Mouse (Mus musculus) brain, embryonic 18.5 days (tissue): ENCODE results near the gene Lin54.

Experiments used
- DNase-seq: peaks from one replicate; pipeline ENCODE4 v3.0.0-alpha.2; 2012; ENCODE audit warnings: low read depth, low spot score

Lin54 gene

DNA sequence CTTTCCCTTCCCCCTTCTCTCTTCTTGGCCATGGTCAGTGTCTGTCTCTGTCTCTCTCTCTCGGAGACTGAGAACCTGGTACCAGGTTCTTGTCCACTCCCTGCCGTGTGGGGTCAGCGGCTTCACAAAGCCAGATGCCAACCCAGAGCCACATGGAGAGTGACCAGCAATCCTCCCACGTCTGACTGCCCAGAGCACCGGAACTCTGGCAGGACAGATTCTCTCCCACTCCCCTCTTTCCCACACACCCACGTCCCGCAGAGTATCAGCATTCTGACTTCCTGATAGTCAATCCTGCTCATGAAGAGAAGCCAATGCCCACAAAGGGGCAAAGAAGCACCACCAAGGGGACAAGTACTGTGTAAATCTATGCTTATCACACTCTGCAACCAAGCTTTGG lies 76.8 kb downstream of the Lin54 start:
- no peak for DNase-seq

DNA sequence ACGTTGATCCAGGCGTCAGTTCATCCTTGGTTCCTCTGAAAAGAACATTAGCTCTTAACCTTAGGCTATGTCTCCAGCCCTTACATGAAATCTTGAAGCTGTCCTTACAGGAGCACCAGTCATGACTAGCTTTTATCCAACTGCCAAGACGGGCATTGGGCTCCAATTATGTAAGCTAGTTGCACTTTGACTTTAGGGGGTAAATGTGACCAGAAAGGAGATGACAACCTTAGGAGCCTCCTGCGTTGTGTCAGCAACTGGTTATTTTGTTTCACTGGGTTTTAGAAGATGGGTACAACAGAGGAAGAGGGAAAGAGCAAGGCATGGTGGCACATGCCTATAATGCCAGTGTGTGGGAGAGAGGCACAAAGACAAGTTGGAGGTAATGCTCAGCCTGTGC lies 81.6 kb downstream of the Lin54 start:
- no peak for DNase-seq

DNA sequence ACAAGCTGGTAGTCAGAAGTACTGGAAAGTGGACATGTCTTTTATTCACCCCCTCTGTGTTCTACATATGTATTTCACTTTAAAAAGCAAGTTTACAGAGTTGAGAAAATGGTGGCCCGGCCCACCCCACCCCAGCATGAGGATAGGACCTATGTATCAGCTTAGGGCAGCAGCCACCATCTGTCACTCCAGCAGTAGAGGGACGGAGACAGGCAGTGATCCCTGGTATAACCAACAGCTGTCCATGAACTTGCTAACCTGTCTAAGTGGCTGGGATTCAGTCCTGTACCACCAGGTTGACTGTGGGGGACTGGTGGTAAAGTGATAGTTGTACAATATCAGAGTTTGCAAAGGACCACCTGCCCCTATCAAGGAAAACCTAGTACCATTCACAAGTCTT lies 82.4 kb downstream of the Lin54 start:
- DNase-seq = no peak

DNA sequence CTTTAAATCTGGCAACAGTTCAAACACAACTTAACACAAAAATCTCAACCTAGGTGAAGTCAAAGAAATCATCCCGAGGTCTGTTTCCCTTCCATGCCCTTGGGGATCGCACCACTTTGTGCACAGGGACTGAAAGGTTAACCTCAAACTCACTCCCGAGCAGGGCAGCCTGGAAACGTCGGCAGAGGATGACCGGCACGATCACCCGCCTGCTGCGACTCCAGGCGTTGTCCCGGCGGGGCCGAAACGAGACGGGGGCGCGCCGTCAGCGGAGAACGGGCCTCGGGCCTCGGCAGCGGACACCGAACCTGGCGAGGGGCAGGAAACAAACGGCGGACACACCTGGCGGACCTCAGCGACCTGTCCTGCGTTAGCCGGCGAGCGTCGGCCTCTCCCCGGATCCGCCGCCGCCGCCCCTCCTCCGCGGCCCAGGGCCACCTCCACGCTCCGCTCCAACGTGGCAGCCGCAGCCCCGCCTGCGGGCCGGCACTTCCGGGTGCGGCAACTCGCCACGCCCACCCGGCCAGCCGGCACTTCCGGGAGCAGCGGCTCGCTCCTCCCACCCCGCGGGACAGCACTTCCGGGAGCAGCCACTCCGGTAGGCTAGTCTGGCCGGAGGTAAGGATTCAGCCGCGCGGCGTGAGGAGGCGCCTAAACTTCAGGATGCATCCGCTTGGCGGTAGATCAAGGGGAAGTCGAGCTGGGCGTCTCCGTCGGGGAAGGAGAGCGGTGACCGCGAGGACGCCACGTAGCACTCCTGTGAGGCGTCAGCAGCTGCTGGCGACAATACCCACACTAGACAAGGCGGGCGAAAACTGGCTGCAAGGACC lies 84.5 kb downstream of the Lin54 start, which contains the start of gene Sec31a:
Gene Sec31a, minus strand, starts transcription at position 474 of the 830 bp plus-strand sequence.
- peak; percentile 81 for DNase-seq

DNA sequence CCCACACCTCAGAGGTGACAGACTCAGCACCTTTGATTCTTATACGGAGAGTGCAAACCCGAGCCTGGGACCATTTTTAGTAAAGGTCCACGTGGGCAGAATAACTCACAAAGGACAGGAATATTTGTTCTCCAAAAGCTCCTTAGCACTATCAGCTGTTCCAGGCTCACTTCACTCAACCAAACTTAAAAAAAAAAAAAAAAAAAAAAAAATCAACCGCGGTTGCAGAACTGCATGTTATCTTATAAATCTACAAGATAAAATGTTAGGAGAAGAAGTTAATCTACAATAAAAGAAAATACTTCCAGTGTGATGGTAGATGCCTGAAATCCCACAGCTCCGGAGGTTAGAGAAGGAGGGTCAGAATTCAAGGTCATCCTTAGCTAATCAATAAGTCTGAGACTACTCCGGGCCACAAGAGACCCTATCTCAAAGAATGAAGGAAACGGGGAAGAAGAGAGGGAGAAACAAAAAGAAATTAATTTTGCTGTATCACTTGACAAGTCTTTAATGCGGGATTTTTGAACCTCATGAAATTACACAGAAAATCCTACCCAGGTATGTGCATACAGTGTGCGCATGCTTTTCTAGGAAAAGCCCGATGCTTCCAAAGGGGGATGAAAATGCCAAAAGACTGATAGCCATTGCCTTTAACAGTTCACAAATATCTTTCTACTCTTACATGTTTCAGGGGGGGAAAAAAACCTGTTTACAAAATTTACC lies 85.8 kb downstream of the Lin54 start:
- DNase-seq = no peak

DNA sequence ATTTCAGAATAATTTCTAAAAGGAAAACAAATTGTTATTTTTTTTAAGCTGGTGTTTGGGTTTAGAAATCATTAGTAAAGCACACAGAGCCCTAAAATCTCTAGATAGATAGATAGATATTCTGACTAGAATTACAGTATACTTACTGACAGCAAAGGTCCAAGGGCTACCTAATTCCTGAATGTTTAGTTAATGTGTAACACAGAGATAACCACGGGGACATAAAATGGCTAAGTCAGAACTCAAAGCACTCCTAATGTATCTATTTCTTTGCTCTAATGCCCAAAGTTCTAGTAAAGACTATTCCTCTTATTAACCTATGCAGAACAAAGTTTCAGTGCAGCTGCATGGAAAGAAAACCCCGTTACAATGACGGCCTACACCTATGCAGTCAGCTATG lies 87.6 kb downstream of the Lin54 start:
- DNase-seq = no peak

DNA sequence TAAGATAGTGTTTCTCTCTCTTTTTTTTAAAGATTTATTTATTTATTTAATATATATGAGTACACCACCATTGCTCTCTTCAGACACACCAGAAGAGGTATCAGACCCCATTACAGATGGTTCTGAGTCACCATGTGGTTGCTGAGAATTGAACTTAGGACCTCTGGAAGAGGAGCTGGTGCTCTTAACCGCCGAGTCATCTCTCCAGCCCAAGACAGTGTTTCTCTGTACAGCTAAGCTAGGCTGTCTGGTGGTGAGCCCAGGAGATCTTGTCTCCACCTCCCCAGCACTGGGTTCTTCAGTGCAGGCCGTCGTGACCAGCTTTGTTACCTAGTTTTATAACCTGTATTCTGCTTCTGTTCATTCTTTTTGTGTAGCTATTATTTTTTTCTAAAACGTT lies 90.2 kb downstream of the Lin54 start:
- no peak for DNase-seq

DNA sequence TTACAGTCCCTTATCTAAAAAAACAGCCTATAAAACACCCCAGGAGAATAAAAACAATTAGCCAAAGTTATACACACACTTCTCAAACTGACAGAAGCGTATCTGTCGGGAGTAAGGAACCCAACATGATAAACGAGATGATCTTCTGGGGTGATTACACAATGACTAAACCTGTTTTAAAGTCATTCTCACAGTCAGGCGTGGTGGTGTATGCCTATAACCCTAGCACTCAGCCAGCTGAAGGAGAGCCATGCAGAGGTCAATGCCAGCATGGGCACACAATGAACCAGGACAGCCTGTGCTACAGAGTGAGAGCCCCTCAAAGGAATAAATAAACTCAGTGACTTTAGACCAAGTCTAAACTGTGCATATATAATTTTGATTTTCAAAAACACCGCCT lies 92.0 kb downstream of the Lin54 start:
- no peak for DNase-seq

DNA sequence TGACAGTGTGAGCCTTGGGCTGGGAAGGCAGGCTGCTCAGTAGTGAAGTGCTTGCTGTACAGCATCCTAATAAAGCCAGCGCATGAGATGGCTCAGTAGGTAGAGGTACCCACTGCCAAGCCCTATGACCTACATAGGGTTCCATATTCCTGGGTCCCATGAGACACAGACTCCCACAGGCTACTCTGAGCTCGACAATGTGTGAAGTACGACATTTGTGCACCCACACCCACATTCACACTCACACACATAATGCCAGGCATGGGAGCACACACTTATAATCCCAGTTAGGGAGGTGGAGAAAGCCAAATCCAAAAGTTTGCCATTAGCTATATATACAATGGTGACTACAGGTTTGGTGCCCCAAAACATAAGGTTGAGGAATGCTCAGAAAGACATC lies 103.7 kb downstream of the Lin54 start:
- DNase-seq = no peak

DNA sequence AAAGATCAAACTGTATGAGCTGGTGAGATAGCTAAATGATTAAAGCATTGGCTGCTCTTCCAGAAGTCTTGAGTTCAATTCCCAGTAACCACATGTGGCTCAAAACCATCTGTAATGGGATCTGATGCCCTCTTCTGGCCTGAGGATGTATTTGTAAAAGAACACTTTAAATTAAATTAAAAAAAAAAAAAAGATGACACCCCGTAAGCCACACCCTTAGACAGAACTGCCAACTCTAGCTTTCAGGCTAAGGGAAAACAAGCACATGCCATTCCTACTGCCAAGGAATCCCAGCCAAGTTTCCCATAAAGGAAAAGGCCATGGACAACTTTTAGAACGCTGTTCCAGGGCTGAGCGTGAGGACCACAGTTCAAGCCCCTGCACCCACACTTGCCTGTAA lies 106.8 kb downstream of the Lin54 start:
- no peak for DNase-seq

DNA sequence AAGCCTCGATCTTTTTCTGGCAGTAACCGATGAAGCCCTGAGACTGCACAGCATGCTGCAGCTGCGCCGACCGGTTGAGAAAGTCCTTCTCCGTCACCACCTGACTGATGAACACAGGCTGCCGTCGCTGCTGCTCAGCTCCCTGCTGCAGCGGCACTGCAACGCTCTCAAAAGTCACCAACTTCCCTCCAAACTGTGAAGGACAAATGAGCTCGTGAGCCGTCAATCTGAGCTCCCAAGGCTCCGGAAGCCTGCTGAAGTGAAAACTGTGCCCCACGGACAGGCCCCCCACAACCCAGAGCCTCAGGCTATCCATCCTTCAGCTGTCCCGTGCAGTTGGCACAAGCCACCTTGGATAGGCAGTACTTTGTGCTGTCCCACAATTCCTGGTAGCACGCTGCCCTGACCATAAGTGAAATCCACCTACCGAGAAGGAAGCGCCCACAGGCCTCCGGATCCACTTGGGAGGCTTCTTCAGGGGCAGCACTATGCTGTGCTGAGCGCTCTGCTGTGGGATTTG lies 107.9 kb downstream of the Lin54 start:
- no peak for DNase-seq
